Mouse (Mus musculus) G1E-ER4 (cell line): Measurements from ENCODE around the gene Megf11. TPM values are rescaled to one million over a fixed set of nuclear protein-coding genes. Genes with fewer than 3 reads are reported as not detected.

Source experiments
- GATA1 ChIP-seq: IDR thresholded peaks from one replicate; pipeline ENCODE4 v1.8.0; 2012; ENCODE audit warnings: low read length, inconsistent platforms
- polyA plus RNA-seq: library from polyadenylated mRNA; stranded (reverse); fragments of >175 nt; gene quantifications from 2 replicates; pipeline ENCODE4 v1.2.3, GENCODE M21; 2012

Megf11 gene
- polyA plus RNA-seq, 1 experiment = 0.12 TPM

- TF ChIP-seq GATA1 = no peak
Observed at GRCm38 (mm10) chr9:64579306-64579705, 193.9 kb downstream of the Megf11 start.

GRCm38 (mm10) chr9:64586292-64586691 lies 200.9 kb downstream of the Megf11 start:
- no peak for TF ChIP-seq GATA1

- TF ChIP-seq GATA1 = no peak
Observed at GRCm38 (mm10) chr9:64587991-64588390, 202.6 kb downstream of the Megf11 start.

DNA sequence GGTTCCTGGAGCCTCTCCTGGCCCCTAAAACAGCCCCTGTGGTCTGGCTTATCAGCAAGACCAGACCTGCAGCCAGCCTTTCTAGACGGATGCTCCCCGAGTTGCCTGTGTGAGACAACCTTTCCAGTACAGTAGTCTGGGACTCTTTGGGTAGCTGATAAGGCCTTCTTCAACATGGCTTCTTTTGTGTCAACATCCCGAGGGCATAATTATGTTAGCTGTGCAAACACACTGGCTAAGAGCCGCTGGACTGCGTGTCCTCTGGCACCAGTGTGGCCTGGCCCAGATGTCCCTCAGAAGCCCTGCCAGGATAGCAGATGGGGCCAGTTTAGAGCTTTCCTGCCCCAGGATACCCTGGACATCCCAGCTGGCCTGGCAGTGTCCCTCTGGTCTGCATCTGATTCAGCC lies 205.2 kb downstream of the Megf11 start:
- TF ChIP-seq GATA1 = peak; percentile 74

GRCm38 (mm10) chr9:64591436-64591835 lies 206.0 kb downstream of the Megf11 start:
- TF ChIP-seq GATA1 = no peak

GRCm38 (mm10) chr9:64594442-64594841 lies 209.0 kb downstream of the Megf11 start:
- no peak for TF ChIP-seq GATA1

DNA sequence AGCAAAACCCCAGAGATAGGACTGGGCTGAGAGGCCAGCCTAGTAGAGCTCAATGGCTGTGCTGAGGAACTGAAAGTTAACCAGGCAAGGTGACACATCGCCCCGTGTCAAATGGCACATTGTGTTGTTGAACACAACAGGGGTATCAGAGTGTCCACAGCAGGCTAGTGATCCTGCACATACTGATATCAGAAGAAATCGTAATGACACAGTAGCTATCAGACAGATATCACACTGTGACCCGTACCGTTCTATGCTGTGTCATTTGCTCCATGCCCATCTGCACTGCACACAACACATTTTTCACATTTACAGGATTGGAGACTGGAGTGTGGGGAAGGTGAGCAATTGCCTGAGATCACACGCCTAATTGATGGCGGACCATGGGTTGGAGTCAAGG lies 213.0 kb downstream of the Megf11 start:
- no peak for TF ChIP-seq GATA1

- TF ChIP-seq GATA1 = no peak
Observed at GRCm38 (mm10) chr9:64600731-64601130, 215.3 kb downstream of the Megf11 start.

- no peak for TF ChIP-seq GATA1
Observed at GRCm38 (mm10) chr9:64602895-64603294, 217.5 kb downstream of the Megf11 start.

- TF ChIP-seq GATA1 = no peak
Observed at GRCm38 (mm10) chr9:64604217-64604711, 218.8 kb downstream of the Megf11 start.

DNA sequence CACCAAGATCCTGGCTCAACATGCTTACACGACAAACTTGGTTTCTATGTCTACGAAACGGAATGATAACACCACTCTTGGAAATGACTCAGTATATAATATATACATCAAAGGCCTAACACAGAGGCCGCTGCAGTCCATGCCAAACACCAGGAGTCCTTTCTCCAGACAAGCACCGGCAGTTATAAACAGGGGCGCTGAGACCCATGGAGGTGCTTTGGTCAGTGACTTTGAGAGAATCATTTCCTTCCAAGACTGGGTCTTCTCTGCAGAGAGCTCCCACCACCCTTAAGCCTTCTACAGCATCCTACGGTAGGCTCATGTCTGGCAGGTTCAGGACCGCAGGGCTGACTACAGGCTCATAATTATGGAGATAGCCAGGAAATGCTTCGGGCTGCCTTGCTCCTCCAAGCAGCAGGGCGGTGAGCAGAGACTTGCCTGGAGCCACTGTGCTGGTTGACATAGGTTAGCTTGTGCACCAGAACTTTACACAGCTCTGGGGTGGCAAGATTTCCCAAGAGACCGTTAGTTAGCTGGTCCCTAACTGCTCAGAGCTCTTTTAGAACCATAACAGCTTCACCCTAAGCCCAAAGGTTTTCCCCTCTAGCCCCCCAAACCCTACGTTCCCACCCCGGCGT lies 219.8 kb downstream of the Megf11 start:
- no peak for TF ChIP-seq GATA1

DNA sequence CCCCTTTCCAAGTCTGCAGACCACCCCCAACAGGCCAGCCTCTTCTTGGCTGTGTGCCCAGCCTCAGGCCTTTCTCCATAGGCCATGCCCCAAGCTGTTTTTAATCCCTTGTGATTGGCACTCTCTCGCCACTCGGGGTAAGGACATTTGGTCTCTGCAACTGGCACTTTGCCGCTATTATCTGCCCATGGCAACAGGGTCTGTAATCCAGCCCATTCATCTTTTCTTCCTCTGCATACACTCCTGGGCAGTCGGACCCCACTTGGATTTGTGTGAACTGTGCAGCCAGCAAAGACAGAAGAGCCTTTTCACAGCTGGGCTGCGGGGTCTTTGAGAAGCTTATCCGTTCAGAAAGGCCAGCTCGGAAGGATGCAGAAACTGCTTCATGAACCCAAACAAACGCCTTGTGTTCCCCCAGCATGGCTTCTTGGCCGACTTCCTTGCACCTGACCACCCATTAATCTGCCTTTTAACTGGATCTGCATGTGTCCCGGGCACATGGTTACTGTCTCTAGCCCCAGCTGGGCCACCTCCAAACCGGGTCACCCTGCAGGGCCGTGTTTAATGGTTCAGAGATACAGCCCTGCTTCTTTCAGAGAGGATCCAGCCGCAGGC lies 220.4 kb downstream of the Megf11 start:
- TF ChIP-seq GATA1 = no peak

GRCm38 (mm10) chr9:64607049-64607448 lies 221.6 kb downstream of the Megf11 start:
- TF ChIP-seq GATA1 = no peak

GRCm38 (mm10) chr9:64609546-64609945 lies 224.1 kb downstream of the Megf11 start:
- no peak for TF ChIP-seq GATA1

DNA sequence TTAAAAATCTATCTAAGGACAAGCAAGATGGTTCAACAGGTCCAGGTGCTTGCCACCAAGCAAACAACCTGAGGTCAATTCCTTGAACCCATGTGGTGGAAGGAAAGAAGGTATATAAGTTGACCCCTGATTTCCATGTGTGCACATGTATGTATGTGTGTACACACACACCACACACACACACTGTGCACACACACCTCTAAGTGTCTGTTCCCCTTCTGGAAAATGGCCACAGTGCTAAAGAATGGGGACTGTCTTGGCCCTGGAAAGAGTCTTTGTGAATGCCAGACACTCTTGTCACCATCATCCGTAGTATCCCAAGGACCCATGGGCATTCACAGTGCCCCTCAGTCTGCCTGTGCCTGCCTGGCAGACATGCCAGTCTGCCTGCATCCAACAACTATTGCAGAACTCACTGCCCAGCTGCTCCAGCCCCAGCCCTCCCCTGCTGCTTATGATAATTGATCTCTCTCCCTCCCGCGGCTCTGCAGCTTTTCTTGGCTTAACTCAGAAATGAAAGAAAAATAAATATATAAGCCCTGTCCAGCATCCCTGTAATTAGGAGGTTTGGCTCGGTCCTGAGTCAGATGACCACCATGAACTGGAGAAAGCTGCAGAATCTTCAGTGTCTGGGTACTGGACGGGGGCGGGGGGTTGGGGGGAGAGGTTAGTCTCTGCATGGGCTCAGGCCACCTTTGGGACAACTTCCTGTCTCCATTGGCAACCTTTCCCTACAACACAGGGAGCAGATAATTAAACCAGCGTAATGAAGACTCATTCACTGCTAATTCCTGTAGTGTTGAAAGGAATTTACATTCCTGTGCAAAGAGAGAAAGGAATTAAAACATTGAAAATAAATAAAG lies 226.9 kb downstream of the Megf11 start:
- TF ChIP-seq GATA1 = no peak

- TF ChIP-seq GATA1 = no peak
Observed at GRCm38 (mm10) chr9:64612984-64613649, 227.7 kb downstream of the Megf11 start.

GRCm38 (mm10) chr9:64617413-64617812 lies 232.0 kb downstream of the Megf11 start:
- TF ChIP-seq GATA1 = no peak
